Mouse (Mus musculus): ENCODE data around the gene C130026I21Rik. TPM values are rescaled to one million over a fixed set of nuclear protein-coding genes. Genes with fewer than 3 reads are reported as not detected.
"Not testable (repeated sequence)": the region's sequence is repeated elsewhere in the genome, so short reads cannot be mapped to it uniquely, and the experiment has no call there.

The C130026I21Rik gene
- polyA plus RNA-seq, 1 experiment from 2014 or later: 0.35 TPM

GRCm38 (mm10) chr1:84993235-84993634 lies 277.1 kb downstream of the C130026I21Rik start:
- not testable (repeated sequence) for H3K4me1 ChIP-seq (ENCODE audit: control insufficient read depth, insufficient read depth, low read length); H3K36me3 ChIP-seq (ENCODE audit: control insufficient read depth, insufficient read depth, low read length); ATAC-seq (ENCODE audit: low read depth); H3K9me3 ChIP-seq (ENCODE audit: control insufficient read depth, low read length); DNase-seq (ENCODE audit: low spot score); H3K4me2 ChIP-seq (ENCODE audit: low read depth, low read length); H3K27ac ChIP-seq (replicated peaks; ENCODE audit: low read depth, low read length); H3K9ac ChIP-seq (ENCODE audit: low read depth, low read length); H3K4me3 ChIP-seq (ENCODE audit: low read depth, low read length); H3K27me3 ChIP-seq (replicated peaks; ENCODE audit: control insufficient read depth, insufficient read depth, low read length)
- no CpG with 5 or more reads among the region's 2 CpGs for WGBS

GRCm38 (mm10) chr1:84992827-84993226 lies 277.5 kb downstream of the C130026I21Rik start:
- ATAC-seq (ENCODE audit: low read depth); H3K36me3 ChIP-seq (ENCODE audit: control insufficient read depth, insufficient read depth, low read length); H3K4me2 ChIP-seq (ENCODE audit: low read depth, low read length); H3K9ac ChIP-seq (ENCODE audit: low read depth, low read length); H3K27me3 ChIP-seq (replicated peaks; ENCODE audit: control insufficient read depth, insufficient read depth, low read length); H3K27ac ChIP-seq (replicated peaks; ENCODE audit: low read depth, low read length); H3K4me3 ChIP-seq (ENCODE audit: low read depth, low read length); H3K4me1 ChIP-seq (ENCODE audit: control insufficient read depth, insufficient read depth, low read length); H3K9me3 ChIP-seq (ENCODE audit: control insufficient read depth, low read length); DNase-seq (ENCODE audit: low spot score): not testable (repeated sequence)
- WGBS: no CpG with 5 or more reads among the region's 3 CpGs

- not testable (repeated sequence) for H3K9me3 ChIP-seq (ENCODE audit: control insufficient read depth, low read length); DNase-seq (ENCODE audit: low spot score); ATAC-seq (ENCODE audit: low read depth)
Observed at GRCm38 (mm10) chr1:84989044-84989443, 281.3 kb downstream of the C130026I21Rik start.

GRCm38 (mm10) chr1:84987729-84988128 lies 282.6 kb downstream of the C130026I21Rik start:
- 64% methylated on average over 5 of the region's 8 CpGs for WGBS
- H3K9me3 ChIP-seq (ENCODE audit: control insufficient read depth, low read length); H3K9ac ChIP-seq (ENCODE audit: low read depth, low read length); H3K36me3 ChIP-seq (ENCODE audit: control insufficient read depth, insufficient read depth, low read length); DNase-seq (ENCODE audit: low spot score); H3K27me3 ChIP-seq (replicated peaks; ENCODE audit: control insufficient read depth, insufficient read depth, low read length); H3K4me3 ChIP-seq (ENCODE audit: low read depth, low read length); H3K4me1 ChIP-seq (ENCODE audit: control insufficient read depth, insufficient read depth, low read length); H3K27ac ChIP-seq (replicated peaks; ENCODE audit: low read depth, low read length); H3K4me2 ChIP-seq (ENCODE audit: low read depth, low read length); ATAC-seq (ENCODE audit: low read depth): not testable (repeated sequence)

More at GRCm38 (mm10) chr1:84989044-84989443, 281.3 kb downstream of the C130026I21Rik start:
- not testable (repeated sequence) for H3K27ac ChIP-seq (replicated peaks; ENCODE audit: low read depth, low read length); H3K4me2 ChIP-seq (ENCODE audit: low read depth, low read length); H3K4me3 ChIP-seq (ENCODE audit: low read depth, low read length); H3K9ac ChIP-seq (ENCODE audit: low read depth, low read length); H3K4me1 ChIP-seq (ENCODE audit: control insufficient read depth, insufficient read depth, low read length); H3K27me3 ChIP-seq (replicated peaks; ENCODE audit: control insufficient read depth, insufficient read depth, low read length); H3K36me3 ChIP-seq (ENCODE audit: control insufficient read depth, insufficient read depth, low read length)
- WGBS: 82% methylated on average over 4 of the region's 8 CpGs

- DNase-seq (ENCODE audit: low spot score); ATAC-seq (ENCODE audit: low read depth); H3K9ac ChIP-seq (ENCODE audit: low read depth, low read length); H3K27me3 ChIP-seq (replicated peaks; ENCODE audit: control insufficient read depth, insufficient read depth, low read length); H3K36me3 ChIP-seq (ENCODE audit: control insufficient read depth, insufficient read depth, low read length); H3K4me2 ChIP-seq (ENCODE audit: low read depth, low read length); H3K4me3 ChIP-seq (ENCODE audit: low read depth, low read length); H3K4me1 ChIP-seq (ENCODE audit: control insufficient read depth, insufficient read depth, low read length); H3K9me3 ChIP-seq (ENCODE audit: control insufficient read depth, low read length); H3K27ac ChIP-seq (replicated peaks; ENCODE audit: low read depth, low read length): not testable (repeated sequence)
- 2% methylated on average over 12 of the region's 12 CpGs for WGBS
Observed at GRCm38 (mm10) chr1:84961779-84962178, 308.6 kb downstream of the C130026I21Rik start.

GRCm38 (mm10) chr1:84957713-84958112 lies 312.7 kb downstream of the C130026I21Rik start:
- DNase-seq (ENCODE audit: low spot score); H3K9ac ChIP-seq (ENCODE audit: low read depth, low read length); H3K36me3 ChIP-seq (ENCODE audit: control insufficient read depth, insufficient read depth, low read length); H3K4me2 ChIP-seq (ENCODE audit: low read depth, low read length); H3K27ac ChIP-seq (replicated peaks; ENCODE audit: low read depth, low read length); ATAC-seq (ENCODE audit: low read depth); H3K4me3 ChIP-seq (ENCODE audit: low read depth, low read length); H3K4me1 ChIP-seq (ENCODE audit: control insufficient read depth, insufficient read depth, low read length); H3K9me3 ChIP-seq (ENCODE audit: control insufficient read depth, low read length); H3K27me3 ChIP-seq (replicated peaks; ENCODE audit: control insufficient read depth, insufficient read depth, low read length): not testable (repeated sequence)
- 71% methylated on average over 4 of the region's 4 CpGs for WGBS

GRCm38 (mm10) chr1:84956771-84957170 lies 313.6 kb downstream of the C130026I21Rik start:
- not testable (repeated sequence) for H3K9me3 ChIP-seq (ENCODE audit: control insufficient read depth, low read length); H3K9ac ChIP-seq (ENCODE audit: low read depth, low read length); H3K4me1 ChIP-seq (ENCODE audit: control insufficient read depth, insufficient read depth, low read length); H3K27ac ChIP-seq (replicated peaks; ENCODE audit: low read depth, low read length); H3K4me3 ChIP-seq (ENCODE audit: low read depth, low read length); DNase-seq (ENCODE audit: low spot score); H3K4me2 ChIP-seq (ENCODE audit: low read depth, low read length); H3K27me3 ChIP-seq (replicated peaks; ENCODE audit: control insufficient read depth, insufficient read depth, low read length); H3K36me3 ChIP-seq (ENCODE audit: control insufficient read depth, insufficient read depth, low read length); ATAC-seq (ENCODE audit: low read depth)
- 84% methylated on average over 3 of the region's 3 CpGs for WGBS

- DNase-seq (ENCODE audit: low spot score) (no peak), ATAC-seq (ENCODE audit: low read depth) (no peak)
- 72% methylated on average over 10 of the region's 10 CpGs for WGBS
- H3K9me3 ChIP-seq (ENCODE audit: control insufficient read depth, low read length): no peaks in the 10 kb centered on the region
- H3K36me3 ChIP-seq (ENCODE audit: control insufficient read depth, insufficient read depth, low read length): no peaks in the 10 kb centered on the region
- no peak overlapping the region for H3K4me3 ChIP-seq (ENCODE audit: low read depth, low read length)
- no peak overlapping the region for H3K9ac ChIP-seq (ENCODE audit: low read depth, low read length)
- no peak overlapping the region for H3K27ac ChIP-seq (replicated peaks; ENCODE audit: low read depth, low read length)
- H3K27me3 ChIP-seq (replicated peaks; ENCODE audit: control insufficient read depth, insufficient read depth, low read length): no peaks in the 10 kb centered on the region
- no peaks in the 10 kb centered on the region for H3K4me1 ChIP-seq (ENCODE audit: control insufficient read depth, insufficient read depth, low read length)
- no peak overlapping the region for H3K4me2 ChIP-seq (ENCODE audit: low read depth, low read length)
Observed at GRCm38 (mm10) chr1:84952456-84953181, 317.7 kb downstream of the C130026I21Rik start.

GRCm38 (mm10) chr1:84951566-84951965 lies 318.8 kb downstream of the C130026I21Rik start:
- H3K27ac ChIP-seq (replicated peaks; ENCODE audit: low read depth, low read length): no peak overlapping the region
- 83% methylated on average over 3 of the region's 3 CpGs for WGBS
- H3K27me3 ChIP-seq (replicated peaks; ENCODE audit: control insufficient read depth, insufficient read depth, low read length): no peaks in the 10 kb centered on the region

More at GRCm38 (mm10) chr1:84951566-84951965, 318.8 kb downstream of the C130026I21Rik start:
- ATAC-seq (ENCODE audit: low read depth) (no peak), DNase-seq (ENCODE audit: low spot score) (no peak)
- H3K36me3 ChIP-seq (ENCODE audit: control insufficient read depth, insufficient read depth, low read length): no peaks in the 10 kb centered on the region
- no peak overlapping the region for H3K4me2 ChIP-seq (ENCODE audit: low read depth, low read length)
- H3K9me3 ChIP-seq (ENCODE audit: control insufficient read depth, low read length): no peaks in the 10 kb centered on the region
- H3K4me1 ChIP-seq (ENCODE audit: control insufficient read depth, insufficient read depth, low read length): no peaks in the 10 kb centered on the region
- no peak overlapping the region for H3K4me3 ChIP-seq (ENCODE audit: low read depth, low read length)
- H3K9ac ChIP-seq (ENCODE audit: low read depth, low read length): no peak overlapping the region
